Mouse (Mus musculus): ENCODE measurements around the gene Ush2a. TPM values are rescaled to one million over a fixed set of nuclear protein-coding genes. Genes with fewer than 3 reads are reported as not detected.
A peak's percentile ranks its signal among the peaks of the same experiment; 100 is the strongest.

Ush2a gene
- total and polyA plus RNA-seq, 3 experiments: under 0.01 to 0.04 TPM; not detected in 1

- DNase-seq (ENCODE audit: low read depth, low spot score): peak; percentile 92
- Histone ChIP-seq H3K9ac (ENCODE audit: control insufficient read depth, low read depth, low read length, poor library complexity, severe bottlenecking) (no peak overlapping the region), H3K27me3 (ENCODE audit: control insufficient read depth in 1 of 2, insufficient read depth in 2 of 2, low read length in 2 of 2) (no peaks in the 10 kb centered on the region), H3K4me3 (ENCODE audit: control insufficient read depth in 1 of 2, insufficient read depth in 1 of 2, low read depth in 2 of 2, low read length in 2 of 2) (no peak overlapping the region), H3K36me3 (ENCODE audit: control insufficient read depth in 1 of 2, insufficient read depth in 2 of 2, low read length in 2 of 2) (peaks cover 0 to 25% of the 10 kb centered on the region in 2 experiments; a peak in 2 of 4 replicates), H3K4me1 (ENCODE audit: control insufficient read depth in 1 of 2, insufficient read depth in 2 of 2, low read length in 2 of 2) (peaks cover 10 to 12% of the 10 kb centered on the region in 2 experiments; a peak in 3 of 4 replicates), H3K9me3 (replicated peaks; ENCODE audit: insufficient read depth, low read length) (no peaks in the 10 kb centered on the region), H3K27ac (ENCODE audit: control insufficient read depth, low read depth, low read length) (peak overlapping the region; percentile 62), H3K79me2 (ENCODE audit: control insufficient read depth, insufficient read depth, low read length, poor library complexity) (no peaks in the 10 kb centered on the region)
- TF ChIP-seq USF2 (IDR thresholded peaks at IDR 0.05; ENCODE audit: borderline replicate concordance in 1 of 2, insufficient read depth in 1 of 2, low read depth in 1 of 2, low read length in 2 of 2) (no peak), UBTF (IDR thresholded peaks at IDR 0.05; ENCODE audit: borderline replicate concordance, insufficient read depth, low read depth, low read length) (no peak), TAL1 (IDR thresholded peaks at IDR 0.05; ENCODE audit: low read length) (peak; percentile 92), SIN3A (IDR thresholded peaks at IDR 0.05; ENCODE audit: low read length) (peak; percentile 71), EP300 (IDR thresholded peaks at IDR 0.05; ENCODE audit: low read depth in 1 of 2, low read length in 2 of 2) (peak; percentile 89 to 95), ELF1 (IDR thresholded peaks at IDR 0.05; ENCODE audit: low read depth, low read length) (no peak), TBP (IDR thresholded peaks at IDR 0.05; ENCODE audit: low read depth, low read length) (peak; percentile 52; the same call in 1 of the 2 replicates), TCF12 (IDR thresholded peaks at IDR 0.05; ENCODE audit: low read depth, low read length) (peak; percentile 92), JUND (IDR thresholded peaks at IDR 0.05; ENCODE audit: low read depth, low read length) (no peak), POLR2AphosphoS5 (IDR thresholded peaks at IDR 0.05; ENCODE audit: borderline replicate concordance, low read depth, low read length) (no peak), SMC3 (IDR thresholded peaks at IDR 0.05; ENCODE audit: low read depth, low read length) (no peak), USF1 (IDR thresholded peaks at IDR 0.05; ENCODE audit: low read depth, low read length) (peak; percentile 82), HCFC1 (IDR thresholded peaks at IDR 0.05; ENCODE audit: low read depth, low read length) (0 out of 2 replicates have a peak, but pooled peaks have one; percentile 20), POLR2A (IDR thresholded peaks at IDR 0.05; ENCODE audit: control insufficient read depth in 1 of 2, insufficient read depth in 1 of 2, low read depth in 1 of 2, low read length in 2 of 2, poor library complexity in 1 of 2) (no peak; a peak in 1 of 4 replicates), NRF1 (IDR thresholded peaks at IDR 0.05; ENCODE audit: insufficient read depth, low read depth, low read length, poor library complexity, severe bottlenecking) (no peak), MYC (IDR thresholded peaks at IDR 0.05; ENCODE audit: low read depth, low read length) (peak; percentile 51; the same call in 1 of the 2 replicates), ZMIZ1 (IDR thresholded peaks at IDR 0.05; ENCODE audit: low read depth, low read length) (no peak), ETS1 (IDR thresholded peaks at IDR 0.05; ENCODE audit: low read depth, low read length) (peak; percentile 86), CTCF (IDR thresholded peaks at IDR 0.05 in 2 of 3, conservative IDR thresholded peaks at IDR 0.05 in 1 of 3; ENCODE audit: control insufficient read depth in 1 of 3, insufficient read depth in 1 of 3, low read depth in 2 of 3, low read length in 3 of 3, poor library complexity in 1 of 3, severe bottlenecking in 1 of 3) (no peak), MYB (IDR thresholded peaks at IDR 0.05; ENCODE audit: low read depth, low read length) (peak; percentile 82), RAD21 (IDR thresholded peaks at IDR 0.05; ENCODE audit: low read depth, low read length) (no peak), GABPA (IDR thresholded peaks at IDR 0.05; ENCODE audit: low read depth, low read length) (no peak), MXI1 (IDR thresholded peaks at IDR 0.05; ENCODE audit: low read depth, low read length) (no peak), POLR2AphosphoS2 (IDR thresholded peaks at IDR 0.05; ENCODE audit: low read length) (no peak), RCOR1 (IDR thresholded peaks at IDR 0.05; ENCODE audit: low read depth, low read length) (peak; percentile 59; the same call in 1 of the 2 replicates), ZKSCAN1 (IDR thresholded peaks at IDR 0.05; ENCODE audit: low read depth, low read length) (no peak), BHLHE40 (IDR thresholded peaks at IDR 0.05; ENCODE audit: borderline replicate concordance, low read depth, low read length) (peak; percentile 93), ZNF384 (IDR thresholded peaks at IDR 0.05; ENCODE audit: low read depth, low read length) (peak; percentile 70), GATA1 (IDR thresholded peaks at IDR 0.05; ENCODE audit: low read depth, low read length) (peak; percentile 93), E2F4 (IDR thresholded peaks at IDR 0.05; ENCODE audit: borderline replicate concordance, low read depth, low read length) (no peak), ZC3H11A (IDR thresholded peaks at IDR 0.05; ENCODE audit: low read depth, low read length) (no peak), MAZ (IDR thresholded peaks at IDR 0.05; ENCODE audit: low read depth, low read length) (0 out of 2 replicates have a peak, but pooled peaks have one; percentile 43), MAFK (IDR thresholded peaks at IDR 0.05; ENCODE audit: borderline replicate concordance, low read depth, low read length) (peak; percentile 57; the same call in 1 of the 2 replicates), NELFE (IDR thresholded peaks at IDR 0.05; ENCODE audit: low read depth, low read length) (no peak), CHD2 (IDR thresholded peaks at IDR 0.05; ENCODE audit: low read length) (no peak), KAT2A (conservative IDR thresholded peaks at IDR 0.05; ENCODE audit: low read depth, low read length) (no peak), MAX (IDR thresholded peaks at IDR 0.05; ENCODE audit: low read length) (no peak)
Measured at GRCm38 (mm10) chr1:188387820-188388471, 126.1 kb downstream of the Ush2a start.

Measured in MEL (cell line).